Mouse (Mus musculus): ENCODE results near the gene Mcl1.
"Not testable (repeated sequence)": the region's sequence is repeated elsewhere in the genome, so short reads cannot be mapped to it uniquely, and the experiment has no call there.

Mcl1 gene

DNA sequence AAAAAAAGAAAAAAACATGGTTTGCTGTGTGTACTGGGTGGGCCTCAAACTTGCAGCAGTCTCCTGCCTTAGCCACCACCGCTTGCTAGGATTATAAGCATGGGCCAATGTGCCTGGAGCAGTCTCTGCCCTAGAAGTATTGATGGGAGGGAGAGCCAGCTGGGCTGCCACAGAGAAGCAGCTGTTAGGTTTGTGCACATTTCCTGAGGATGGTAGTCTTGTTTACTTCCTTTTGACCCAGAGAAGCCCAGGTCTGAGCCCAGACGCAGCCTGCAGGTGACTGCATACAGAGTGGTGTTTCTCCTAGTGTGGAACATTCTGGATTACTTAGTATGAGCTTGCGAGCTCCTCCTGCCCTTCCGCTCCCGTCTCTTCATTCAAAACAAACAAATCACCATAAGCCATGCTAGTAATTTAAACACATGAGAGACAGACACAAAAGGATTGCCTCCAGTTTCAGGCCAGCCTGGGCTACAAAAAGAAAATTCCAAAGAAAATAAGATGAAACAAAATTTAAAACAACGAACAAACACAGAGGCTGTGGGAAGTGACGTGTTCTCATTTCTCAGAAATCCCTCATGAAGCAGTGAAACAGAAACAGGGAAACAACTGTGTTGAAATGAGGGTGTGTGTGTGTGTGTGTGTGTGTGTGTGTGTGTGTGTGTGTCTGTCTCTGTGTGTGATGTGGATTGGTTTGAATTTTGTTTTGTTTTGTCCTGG lies 10.2 kb downstream of the Mcl1 start:
- DNase-seq, result no peak

DNA sequence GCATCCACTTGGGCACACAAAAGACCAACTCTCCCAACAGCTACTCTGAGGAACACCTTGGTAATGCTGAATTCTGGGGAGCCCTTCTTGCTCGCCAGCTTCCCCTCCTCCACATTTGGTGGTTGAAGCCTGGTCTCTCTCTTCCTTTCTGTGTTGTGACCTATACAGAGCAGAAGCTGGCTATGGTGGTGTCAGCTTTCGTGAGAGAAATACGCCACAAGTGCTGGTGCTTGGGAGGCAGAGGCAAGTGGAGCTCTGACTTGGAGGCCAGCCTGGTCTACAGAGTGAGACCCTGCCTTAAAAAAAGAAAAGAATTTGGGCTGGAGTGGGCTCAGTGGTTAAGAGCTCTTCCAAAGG lies 10.7 kb downstream of the Mcl1 start:
- no peak for DNase-seq

GRCm38 (mm10) chr3:95670419-95670818 lies 11.8 kb downstream of the Mcl1 start:
- DNase-seq, result not testable (repeated sequence)

DNA sequence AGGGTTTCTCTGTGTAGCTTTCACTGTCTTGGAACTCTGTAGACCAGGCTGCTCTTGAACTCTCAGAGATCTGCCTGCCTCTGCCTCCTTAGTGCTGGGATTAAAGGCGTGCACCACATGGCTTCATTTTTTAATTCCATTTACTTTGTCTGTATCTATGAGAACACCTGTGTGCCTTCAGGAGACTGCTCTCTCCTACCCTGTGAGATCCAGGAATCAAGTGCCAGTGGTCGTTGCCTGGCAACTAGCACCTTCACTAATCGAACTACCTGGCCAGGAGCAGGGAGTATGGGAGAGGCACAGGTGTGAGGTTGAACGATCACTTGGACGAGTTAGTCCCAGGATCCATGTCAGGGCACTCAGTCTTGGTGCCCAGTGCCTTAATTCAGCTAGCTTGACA lies 12.6 kb downstream of the Mcl1 start:
- no peak for DNase-seq

GRCm38 (mm10) chr3:95672461-95672860 lies 13.9 kb downstream of the Mcl1 start:
- DNase-seq, result no peak

- no peak for DNase-seq
Observed at GRCm38 (mm10) chr3:95672861-95673706, 14.5 kb downstream of the Mcl1 start.

- no peak for DNase-seq
Observed at GRCm38 (mm10) chr3:95673707-95674211, 15.2 kb downstream of the Mcl1 start.

- no peak for DNase-seq
Observed at GRCm38 (mm10) chr3:95674236-95674635, 15.6 kb downstream of the Mcl1 start.

GRCm38 (mm10) chr3:95674812-95675211 lies 16.2 kb downstream of the Mcl1 start:
- no peak for DNase-seq

DNA sequence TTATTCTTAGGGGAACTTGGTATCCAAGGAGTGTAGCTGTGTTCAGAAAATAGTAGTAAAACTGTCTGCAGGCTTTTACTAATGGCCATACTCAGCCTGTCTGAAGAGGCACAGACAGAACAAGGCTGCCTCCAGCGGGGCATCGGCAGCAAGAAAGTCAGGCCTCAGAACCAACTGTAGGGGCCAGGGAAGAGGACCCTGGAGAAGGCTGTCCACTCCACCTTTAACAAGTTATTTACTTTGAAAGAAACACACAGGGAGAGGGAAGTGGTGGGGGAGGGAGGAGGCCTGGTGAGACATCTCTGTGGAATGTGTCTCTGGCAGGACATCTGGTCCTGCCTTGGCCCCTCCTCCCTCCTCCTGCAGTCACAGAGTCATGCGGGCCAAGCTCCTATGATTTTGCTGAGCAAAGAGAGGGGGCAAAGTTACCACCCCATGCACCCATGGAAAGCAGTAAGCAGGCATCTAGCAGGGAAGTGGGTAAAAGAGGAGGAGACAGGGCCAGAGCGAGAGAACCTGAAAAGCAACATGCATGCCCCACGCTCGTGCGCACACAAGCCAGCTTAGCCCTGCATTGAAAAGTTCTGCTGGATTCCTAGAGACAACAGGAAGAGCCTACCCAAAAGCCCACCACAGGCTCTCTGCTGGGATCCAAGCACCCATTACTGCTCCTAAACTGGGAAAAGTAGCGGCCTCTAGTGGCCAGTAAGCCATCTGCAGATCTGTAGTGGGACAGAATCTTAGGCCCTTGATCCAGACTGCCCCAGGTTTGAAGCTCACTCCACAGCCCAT lies 16.9 kb downstream of the Mcl1 start:
- peak; percentile 53 for DNase-seq

DNA sequence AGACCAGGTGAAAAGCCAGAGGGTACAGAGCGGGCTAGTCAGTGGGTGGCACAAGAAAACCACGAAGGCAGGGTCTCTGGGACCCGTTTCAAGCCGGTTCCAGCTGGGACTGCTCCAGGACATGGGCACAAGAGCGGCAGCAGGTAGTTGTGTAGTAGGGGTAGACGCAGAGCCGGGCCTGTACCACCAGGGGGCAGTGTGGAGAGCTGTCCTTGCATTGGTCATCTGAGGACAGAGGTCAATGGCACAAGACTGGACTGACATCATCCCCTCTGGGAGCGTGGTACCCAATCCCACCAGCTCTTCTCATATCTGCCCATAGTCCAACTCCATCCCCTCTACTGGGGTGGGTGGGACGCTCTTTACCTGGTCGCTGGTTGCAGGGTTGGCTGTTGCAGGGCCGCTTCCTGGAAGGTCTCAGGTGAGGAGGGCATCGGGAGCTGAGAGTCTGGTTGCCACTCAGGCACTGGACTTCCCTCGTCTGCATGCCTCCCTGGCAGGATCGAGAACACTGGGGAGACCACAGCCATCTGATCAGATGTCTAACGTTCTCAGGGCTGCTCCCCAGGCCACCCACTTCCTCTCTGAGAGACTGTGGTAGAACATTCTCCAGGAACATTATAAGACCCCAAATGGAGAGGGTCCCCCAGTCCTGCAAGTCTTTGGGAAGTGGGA lies 18.3 kb downstream of the Mcl1 start:
- peak; percentile 65 for DNase-seq

DNA sequence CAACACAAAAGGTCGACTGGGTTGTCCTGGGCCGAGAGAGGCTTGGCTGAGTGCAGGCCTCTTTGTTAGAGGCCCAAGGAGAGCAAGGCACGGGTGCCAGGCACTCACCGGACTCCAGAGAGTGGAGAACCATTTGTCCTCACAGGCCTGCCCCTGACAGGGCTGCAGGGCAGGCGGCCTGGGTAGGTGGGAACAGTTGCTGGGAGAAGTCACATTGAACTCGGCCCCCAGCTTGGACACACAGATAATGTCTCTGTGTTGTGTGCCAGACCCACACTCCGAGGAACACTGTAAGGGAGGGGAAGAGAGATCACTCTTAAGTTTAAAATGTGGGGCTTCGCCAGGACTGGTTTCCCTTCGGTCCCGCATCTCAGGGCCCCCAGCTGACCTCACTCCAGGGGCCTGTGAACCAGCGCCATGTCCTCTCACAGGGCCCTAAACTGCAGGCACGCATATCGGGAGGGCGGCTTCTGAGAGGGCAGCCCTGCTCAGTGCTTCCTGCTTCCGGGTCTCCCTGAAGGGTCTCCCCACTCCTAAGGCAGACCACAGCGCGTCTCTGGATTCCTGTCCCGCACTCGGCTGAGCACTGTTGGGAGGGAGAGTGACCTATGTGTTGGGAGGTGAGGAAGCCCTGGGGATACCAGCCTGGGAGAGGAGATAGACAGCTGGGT lies 19.0 kb downstream of the Mcl1 start:
- DNase-seq, result no peak

GRCm38 (mm10) chr3:95679551-95679950 lies 21.0 kb downstream of the Mcl1 start:
- DNase-seq, result no peak

- DNase-seq, result no peak
Observed at GRCm38 (mm10) chr3:95680673-95681072, 22.1 kb downstream of the Mcl1 start.

- no peak for DNase-seq
Observed at GRCm38 (mm10) chr3:95681365-95681764, 22.8 kb downstream of the Mcl1 start.

DNA sequence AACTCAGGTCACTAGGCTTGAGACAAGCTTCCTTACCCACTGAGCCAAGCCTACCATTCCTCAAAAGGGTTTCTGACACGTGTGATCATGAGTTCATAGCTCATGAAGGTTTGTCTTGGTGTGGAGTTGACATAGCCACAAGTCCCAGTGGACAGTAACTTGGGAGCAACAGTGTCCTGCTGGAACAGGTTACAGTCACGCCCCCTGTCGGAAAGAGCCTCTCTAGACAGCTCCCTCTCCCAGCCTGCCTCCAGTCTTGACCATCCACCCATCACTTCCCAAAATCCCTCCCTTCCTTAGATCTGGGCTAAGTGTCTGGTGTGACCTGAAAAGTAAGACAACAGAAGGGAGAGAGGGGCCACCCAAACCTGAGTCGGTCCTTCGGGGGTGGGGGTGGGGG lies 24.3 kb downstream of the Mcl1 start:
- no peak for DNase-seq

- no peak for DNase-seq
Observed at GRCm38 (mm10) chr3:95684846-95685245, 26.3 kb downstream of the Mcl1 start.

DNA sequence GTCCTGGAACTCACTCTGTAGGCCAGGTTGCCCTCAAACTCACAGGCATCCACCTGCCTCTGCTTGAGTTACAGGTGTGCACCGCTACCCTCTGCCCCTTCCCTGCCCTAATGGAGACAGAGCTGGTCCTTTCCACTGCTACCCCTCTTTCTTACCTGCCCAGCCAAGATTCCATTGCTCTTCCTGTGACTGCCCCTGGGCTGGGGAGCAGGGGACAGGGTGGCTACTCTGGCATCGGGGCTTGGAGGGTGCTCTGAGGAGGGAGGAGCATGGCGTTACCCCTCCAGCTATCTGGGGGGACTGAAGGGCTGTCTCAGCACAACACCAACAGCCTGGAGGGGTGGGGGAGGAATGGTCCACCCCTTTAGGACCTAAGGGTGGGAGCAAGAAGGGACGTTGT lies 26.7 kb downstream of the Mcl1 start:
- no peak for DNase-seq

DNA sequence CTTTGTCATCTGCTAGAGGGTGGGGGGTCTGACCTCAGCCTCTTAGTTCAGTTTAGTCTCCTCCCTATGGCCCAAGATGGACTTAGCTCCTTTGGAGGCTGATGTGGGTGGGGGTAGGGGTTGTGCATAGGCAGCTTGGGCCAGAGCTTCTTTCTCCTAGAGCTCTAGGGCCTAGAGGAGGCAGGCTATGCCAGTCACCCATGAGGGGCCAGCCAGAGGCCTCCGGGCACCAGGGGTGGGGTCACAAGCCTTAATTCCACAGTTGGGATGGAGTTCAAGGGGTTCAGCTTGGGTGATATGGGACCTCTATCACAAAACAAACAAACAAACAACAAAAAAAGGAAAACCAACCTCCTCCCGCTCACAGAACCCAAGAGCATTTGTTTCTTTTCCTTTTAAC lies 27.1 kb downstream of the Mcl1 start:
- DNase-seq, result no peak

DNA sequence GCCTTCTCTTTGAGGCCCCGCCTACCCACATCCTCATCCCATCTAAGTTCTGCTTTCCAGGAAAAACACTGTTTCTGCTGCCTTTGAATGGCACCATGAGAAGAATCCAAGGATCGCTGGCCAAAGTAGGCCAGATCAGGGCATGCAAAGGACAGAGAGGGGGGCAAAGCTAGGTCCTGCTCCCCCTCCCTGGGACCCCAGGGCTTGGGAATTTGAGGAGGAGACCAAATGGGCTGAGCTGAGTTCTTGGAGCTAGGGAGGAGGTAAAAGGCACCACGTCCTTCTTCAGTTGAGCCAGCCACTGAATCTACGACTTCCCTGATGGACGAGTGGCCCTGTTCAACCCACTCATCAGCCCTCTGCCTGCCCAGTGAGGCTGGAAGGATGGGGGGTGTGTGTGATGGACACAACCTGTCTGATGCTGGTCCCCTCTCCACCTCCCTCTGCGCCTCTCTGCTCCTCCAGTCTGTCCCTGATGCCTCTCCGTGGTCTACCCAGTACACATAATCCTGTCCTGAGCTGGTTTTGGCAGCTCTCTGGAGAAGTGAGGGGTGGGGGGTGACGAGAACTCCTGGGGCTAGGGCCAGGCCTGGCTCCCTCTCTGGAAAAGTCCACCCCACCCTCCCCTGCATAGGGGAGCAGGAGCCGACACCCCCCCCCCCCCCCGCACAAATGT lies 28.0 kb downstream of the Mcl1 start:
- no peak for DNase-seq

DNA sequence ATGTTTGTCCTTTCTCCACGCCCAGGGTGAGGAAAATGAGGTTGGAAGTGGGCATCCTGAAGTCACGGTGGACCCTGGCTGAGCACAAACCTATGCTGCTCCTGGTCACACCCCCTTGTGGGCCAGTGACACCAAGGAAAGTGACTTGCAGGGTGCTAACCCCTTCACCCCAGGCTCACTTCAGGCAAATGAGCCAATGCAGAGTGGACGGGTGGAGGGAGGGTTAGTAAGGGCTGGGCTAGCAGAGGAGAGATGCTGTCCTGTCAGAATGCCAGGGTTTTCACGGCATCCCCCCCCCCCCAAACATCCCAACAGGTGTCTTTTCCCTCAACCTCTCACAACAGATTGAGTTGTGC lies 28.6 kb downstream of the Mcl1 start:
- DNase-seq, result no peak

Data from cerebellum, adult 9-11 months (tissue).